Mouse (Mus musculus): ENCODE results near the gene Rhobtb1.

Gene Rhobtb1

DNA sequence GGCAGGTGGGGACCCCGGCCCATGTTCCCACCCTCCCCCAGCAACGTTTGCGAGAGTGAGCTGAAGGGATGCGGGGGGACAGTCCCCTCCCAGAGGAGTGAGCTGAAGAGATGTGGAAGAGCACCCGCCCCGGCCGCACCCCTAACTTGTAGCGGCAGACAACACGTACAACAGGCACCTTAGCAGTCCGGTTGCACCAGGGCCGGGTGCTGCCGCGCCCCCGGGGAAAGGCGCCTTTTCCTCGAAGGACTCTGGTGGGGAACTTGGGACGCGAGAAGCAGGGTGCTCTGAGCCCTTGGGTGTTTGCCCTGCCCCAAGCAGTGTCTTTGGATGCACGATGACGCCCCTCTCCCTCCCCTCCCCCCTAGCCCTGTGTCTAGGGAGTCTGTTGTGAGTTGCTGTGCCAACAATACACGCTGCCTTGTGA lies 62.2 kb downstream of the Rhobtb1 start:
- Histone ChIP-seq H3K36me3 (ENCODE audit: insufficient read depth, low read length) (no peaks in the 10 kb centered on the region), H3K4me3 (replicated peaks; ENCODE audit: low read length) (peak overlapping the region; percentile 81)

DNA sequence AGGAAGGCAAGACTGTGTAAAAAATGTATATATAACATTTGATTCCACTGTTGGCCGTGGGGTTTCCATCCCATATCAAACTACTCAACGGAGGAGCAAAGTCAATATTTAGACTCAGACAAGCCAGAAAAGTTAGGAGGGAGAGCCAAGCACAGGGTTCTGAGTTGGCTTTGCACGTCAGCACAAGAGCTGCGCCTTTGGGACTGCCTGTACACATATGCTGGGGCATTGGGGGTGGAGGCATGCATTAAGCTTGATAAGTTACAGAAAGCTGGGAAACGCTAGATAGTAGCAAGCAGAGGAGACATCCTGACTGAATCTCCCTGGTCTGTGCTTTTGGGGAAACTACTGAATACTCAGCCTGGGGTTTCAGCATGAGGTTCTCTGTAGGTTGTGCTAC lies 62.8 kb downstream of the Rhobtb1 start:
- no peaks in the 10 kb centered on the region for H3K9me3 ChIP-seq (ENCODE audit: low read length)
- peaks cover 36% of the 10 kb centered on the region for H3K4me1 ChIP-seq (replicated peaks; ENCODE audit: low read depth, low read length)
- no peak for TF ChIP-seq CTCF (conservative IDR thresholded peaks at IDR 0.05; ENCODE audit: low read length)
- TF ChIP-seq NANOG (IDR thresholded peaks at IDR 0.05; ENCODE audit: borderline replicate concordance, low read length) = no peak
- TF ChIP-seq POU5F1 (IDR thresholded peaks at IDR 0.05; ENCODE audit: borderline replicate concordance, low read length) = no peak
- H3K27me3 ChIP-seq (ENCODE audit: insufficient read depth, low read length) = peaks cover 64% of the 10 kb centered on the region
- peak overlapping the region; percentile 81; the same call in 1 of the 2 replicates for H3K4me3 ChIP-seq (replicated peaks; ENCODE audit: low read length)
- no peaks in the 10 kb centered on the region for H3K36me3 ChIP-seq (ENCODE audit: insufficient read depth, low read length)

More for the DNA sequence above, 62.2 kb downstream of the Rhobtb1 start:
- Histone ChIP-seq H3K9me3 (ENCODE audit: low read length) (peaks cover 4% of the 10 kb centered on the region), H3K27me3 (ENCODE audit: insufficient read depth, low read length) (peaks cover 64% of the 10 kb centered on the region), H3K4me1 (replicated peaks; ENCODE audit: low read depth, low read length) (peaks cover 36% of the 10 kb centered on the region)
- TF ChIP-seq NANOG (IDR thresholded peaks at IDR 0.05; ENCODE audit: borderline replicate concordance, low read length) (no peak), POU5F1 (IDR thresholded peaks at IDR 0.05; ENCODE audit: borderline replicate concordance, low read length) (no peak), CTCF (conservative IDR thresholded peaks at IDR 0.05; ENCODE audit: low read length) (no peak)

DNA sequence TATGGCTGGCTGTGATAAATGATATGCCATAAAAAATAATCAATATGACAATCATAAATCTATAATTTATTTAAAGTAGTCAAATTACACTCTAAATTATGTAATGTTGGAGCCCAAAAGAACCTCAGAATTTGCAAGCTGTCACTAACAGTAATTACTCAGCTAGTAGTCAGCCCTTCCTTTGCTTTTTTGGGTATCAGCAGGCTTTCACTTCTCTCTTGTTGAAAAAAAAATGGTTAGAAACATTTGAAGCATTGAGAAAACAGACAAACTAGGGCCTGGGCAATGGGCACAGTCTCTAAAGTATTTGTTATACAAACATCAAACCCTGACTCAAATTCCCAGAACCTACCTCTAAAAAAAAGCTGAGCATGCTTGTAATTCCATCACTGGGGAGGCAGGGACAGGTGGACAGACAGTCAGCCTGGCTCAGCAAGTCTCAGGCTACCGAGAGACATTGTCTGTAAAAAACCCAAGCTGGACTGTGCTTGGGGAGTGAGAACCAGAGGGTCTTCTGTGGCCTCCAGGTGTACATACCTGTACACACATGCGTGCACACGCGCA lies 66.0 kb downstream of the Rhobtb1 start:
- Histone ChIP-seq H3K9me3 (ENCODE audit: low read length) (no peaks in the 10 kb centered on the region), H3K4me1 (replicated peaks; ENCODE audit: low read depth, low read length) (peaks cover 13% of the 10 kb centered on the region), H3K4me3 (replicated peaks; ENCODE audit: low read length) (no peak overlapping the region), H3K36me3 (ENCODE audit: insufficient read depth, low read length) (no peaks in the 10 kb centered on the region), H3K27me3 (ENCODE audit: insufficient read depth, low read length) (peaks cover 58% of the 10 kb centered on the region)
- TF ChIP-seq CTCF (conservative IDR thresholded peaks at IDR 0.05; ENCODE audit: low read length) (no peak), POU5F1 (IDR thresholded peaks at IDR 0.05; ENCODE audit: borderline replicate concordance, low read length) (no peak), NANOG (IDR thresholded peaks at IDR 0.05; ENCODE audit: borderline replicate concordance, low read length) (no peak)

DNA sequence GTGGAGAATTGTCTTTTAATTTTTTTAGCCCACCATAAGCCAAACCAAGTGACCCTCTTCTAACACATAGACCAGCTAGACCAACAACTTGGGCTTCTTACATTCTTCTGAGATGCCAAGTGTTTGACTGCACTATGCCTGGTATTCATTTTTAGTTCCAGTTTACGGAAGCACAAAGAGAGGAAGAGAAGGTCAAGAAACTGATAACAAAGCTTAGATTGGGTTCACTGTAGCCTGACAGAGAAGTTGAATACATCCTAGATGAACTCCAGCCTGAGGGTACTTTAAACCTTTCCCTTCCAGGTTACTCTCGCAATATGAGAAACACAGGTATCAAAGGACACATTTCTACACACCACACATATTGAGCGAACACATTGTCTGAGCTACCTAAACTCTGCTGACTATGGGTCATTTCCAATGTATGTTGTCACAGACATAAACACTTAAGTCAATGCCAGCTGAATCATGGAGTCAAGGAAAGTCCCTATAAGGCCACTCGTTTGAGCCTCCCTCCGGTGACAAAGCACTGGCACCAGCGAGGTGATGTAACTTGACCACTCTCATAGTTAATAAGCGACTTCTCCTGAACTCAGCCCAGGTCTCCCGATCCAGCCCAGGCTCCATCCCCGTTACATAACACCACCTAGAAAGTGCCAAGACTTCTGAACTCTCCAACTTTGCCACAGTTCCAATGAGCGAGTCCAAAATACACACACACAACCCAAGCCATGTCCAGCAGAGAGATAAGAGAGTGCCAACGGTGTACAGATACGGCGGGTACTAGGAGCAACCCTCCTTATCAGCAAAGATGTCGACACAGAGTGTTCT lies 67.4 kb downstream of the Rhobtb1 start:
- Histone ChIP-seq H3K4me3 (replicated peaks; ENCODE audit: low read length) (no peak overlapping the region), H3K27me3 (ENCODE audit: insufficient read depth, low read length) (peaks cover 46% of the 10 kb centered on the region), H3K4me1 (replicated peaks; ENCODE audit: low read depth, low read length) (peaks cover 5% of the 10 kb centered on the region), H3K36me3 (ENCODE audit: insufficient read depth, low read length) (no peaks in the 10 kb centered on the region), H3K9me3 (ENCODE audit: low read length) (no peaks in the 10 kb centered on the region)
- TF ChIP-seq POU5F1 (IDR thresholded peaks at IDR 0.05; ENCODE audit: borderline replicate concordance, low read length) (no peak), NANOG (IDR thresholded peaks at IDR 0.05; ENCODE audit: borderline replicate concordance, low read length) (no peak), CTCF (conservative IDR thresholded peaks at IDR 0.05; ENCODE audit: low read length) (no peak)

DNA sequence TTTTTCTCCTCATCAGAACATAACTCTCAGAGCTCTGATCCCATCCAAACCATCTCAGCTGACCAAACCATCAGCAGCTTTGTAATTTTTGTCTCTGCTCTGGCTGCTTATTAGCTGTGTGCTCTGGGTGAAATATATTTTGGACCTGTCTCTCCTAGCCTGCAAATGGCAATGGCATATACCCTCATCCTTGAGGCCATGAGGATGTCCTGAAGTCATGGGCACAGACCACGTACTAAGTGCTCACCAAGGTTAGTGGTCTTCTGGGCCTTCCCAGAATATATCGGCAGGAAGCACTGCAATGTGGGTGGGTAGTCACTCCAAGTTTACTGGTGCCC lies 68.0 kb downstream of the Rhobtb1 start:
- Histone ChIP-seq H3K4me1 (replicated peaks; ENCODE audit: low read depth, low read length) (0 out of 2 replicates have a peak, but pooled peaks cover 1% of the 10 kb centered on the region), H3K27me3 (ENCODE audit: insufficient read depth, low read length) (peaks cover 40% of the 10 kb centered on the region), H3K9me3 (ENCODE audit: low read length) (no peaks in the 10 kb centered on the region), H3K36me3 (ENCODE audit: insufficient read depth, low read length) (no peaks in the 10 kb centered on the region), H3K4me3 (replicated peaks; ENCODE audit: low read length) (no peak overlapping the region)
- TF ChIP-seq CTCF (conservative IDR thresholded peaks at IDR 0.05; ENCODE audit: low read length) = no peak
- no peak for TF ChIP-seq POU5F1 (IDR thresholded peaks at IDR 0.05; ENCODE audit: borderline replicate concordance, low read length)
- TF ChIP-seq NANOG (IDR thresholded peaks at IDR 0.05; ENCODE audit: borderline replicate concordance, low read length) = no peak

DNA sequence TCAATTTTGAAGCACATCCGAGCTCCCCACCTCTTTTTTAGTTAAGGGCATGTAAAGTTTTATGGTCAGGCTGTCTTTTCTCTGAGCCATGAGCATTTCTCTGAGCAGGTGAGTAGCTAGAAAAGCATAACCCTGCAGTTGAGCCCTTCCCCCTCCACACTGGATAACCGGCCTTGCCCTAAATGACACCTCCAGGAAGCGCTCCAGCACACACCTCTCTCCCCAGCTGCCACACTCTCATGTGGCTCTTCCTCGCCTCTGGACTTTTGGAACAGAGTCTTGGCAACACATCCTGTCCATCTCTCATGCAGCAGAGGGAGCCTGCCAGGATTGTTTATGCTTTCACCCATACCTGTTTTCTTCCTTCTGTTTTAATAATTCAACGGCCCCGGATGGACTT lies 69.1 kb downstream of the Rhobtb1 start:
- H3K4me1 ChIP-seq (replicated peaks; ENCODE audit: low read depth, low read length) = 0 out of 2 replicates have a peak, but pooled peaks cover 4% of the 10 kb centered on the region
- TF ChIP-seq POU5F1 (IDR thresholded peaks at IDR 0.05; ENCODE audit: borderline replicate concordance, low read length) (no peak), NANOG (IDR thresholded peaks at IDR 0.05; ENCODE audit: borderline replicate concordance, low read length) (no peak), CTCF (conservative IDR thresholded peaks at IDR 0.05; ENCODE audit: low read length) (no peak)
- no peaks in the 10 kb centered on the region for H3K36me3 ChIP-seq (ENCODE audit: insufficient read depth, low read length)
- peaks cover 29% of the 10 kb centered on the region for H3K27me3 ChIP-seq (ENCODE audit: insufficient read depth, low read length)
- no peak overlapping the region for H3K4me3 ChIP-seq (replicated peaks; ENCODE audit: low read length)
- H3K9me3 ChIP-seq (ENCODE audit: low read length) = no peaks in the 10 kb centered on the region

DNA sequence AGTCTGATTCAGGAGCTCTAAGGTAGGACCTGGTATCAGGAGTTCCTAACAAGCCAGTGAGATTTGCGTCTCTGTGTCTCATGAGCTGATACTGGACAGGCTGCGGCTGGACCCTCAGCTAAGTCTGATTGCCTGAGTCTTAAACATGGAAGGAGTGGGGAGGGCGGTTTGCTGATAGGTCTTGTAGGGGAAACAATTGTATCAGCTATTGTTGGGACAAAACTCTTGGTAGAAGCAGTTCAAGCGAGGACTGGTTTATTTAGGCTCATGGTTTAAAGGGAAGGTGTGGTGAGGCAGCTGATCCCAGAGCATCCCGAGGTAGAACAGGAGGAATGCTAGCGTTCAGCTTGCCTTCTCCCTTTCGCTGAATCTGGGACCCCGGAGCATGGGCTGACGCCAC lies 69.9 kb downstream of the Rhobtb1 start:
- Histone ChIP-seq H3K9me3 (ENCODE audit: low read length) (no peaks in the 10 kb centered on the region), H3K4me3 (replicated peaks; ENCODE audit: low read length) (no peak overlapping the region), H3K27me3 (ENCODE audit: insufficient read depth, low read length) (peaks cover 21% of the 10 kb centered on the region), H3K36me3 (ENCODE audit: insufficient read depth, low read length) (no peaks in the 10 kb centered on the region), H3K4me1 (replicated peaks; ENCODE audit: low read depth, low read length) (0 out of 2 replicates have a peak, but pooled peaks cover 4% of the 10 kb centered on the region)
- TF ChIP-seq CTCF (conservative IDR thresholded peaks at IDR 0.05; ENCODE audit: low read length) (no peak), POU5F1 (IDR thresholded peaks at IDR 0.05; ENCODE audit: borderline replicate concordance, low read length) (no peak), NANOG (IDR thresholded peaks at IDR 0.05; ENCODE audit: borderline replicate concordance, low read length) (no peak)

DNA sequence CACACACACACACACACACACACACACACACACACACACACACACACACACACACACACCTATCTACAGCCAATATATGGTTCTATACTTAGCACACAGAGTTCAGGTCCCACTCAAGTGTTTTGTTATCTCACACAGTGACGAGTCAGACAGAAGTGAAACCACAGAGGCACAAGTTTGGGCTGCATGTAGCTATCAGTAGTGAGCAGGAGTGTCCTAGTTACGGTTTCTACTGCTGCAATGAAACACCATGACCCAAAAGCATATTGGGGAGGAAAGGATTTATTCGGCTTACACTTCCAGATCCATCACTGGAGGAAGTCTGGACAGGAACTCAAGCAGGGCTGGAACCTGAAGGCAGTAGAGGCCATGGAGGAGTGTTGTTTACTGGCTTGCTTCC lies 70.7 kb downstream of the Rhobtb1 start:
- no peak overlapping the region for H3K4me3 ChIP-seq (replicated peaks; ENCODE audit: low read length)
- peaks cover 21% of the 10 kb centered on the region for H3K27me3 ChIP-seq (ENCODE audit: insufficient read depth, low read length)
- no peak for TF ChIP-seq CTCF (conservative IDR thresholded peaks at IDR 0.05; ENCODE audit: low read length)
- no peak for TF ChIP-seq POU5F1 (IDR thresholded peaks at IDR 0.05; ENCODE audit: borderline replicate concordance, low read length)
- TF ChIP-seq NANOG (IDR thresholded peaks at IDR 0.05; ENCODE audit: borderline replicate concordance, low read length) = no peak
- H3K36me3 ChIP-seq (ENCODE audit: insufficient read depth, low read length) = no peaks in the 10 kb centered on the region
- no peaks in the 10 kb centered on the region for H3K9me3 ChIP-seq (ENCODE audit: low read length)
- H3K4me1 ChIP-seq (replicated peaks; ENCODE audit: low read depth, low read length) = 0 out of 2 replicates have a peak, but pooled peaks cover 4% of the 10 kb centered on the region
